Mouse (Mus musculus) olfactory bulb, adult 2 months (tissue): ENCODE results near the gene Vkorc1. TPM values are rescaled to one million over a fixed set of nuclear protein-coding genes. Genes with fewer than 3 reads are reported as not detected.
"Not testable (repeated sequence)": the region's sequence is repeated elsewhere in the genome, so short reads cannot be mapped to it uniquely, and the experiment has no call there.

Source experiments
- H3K27ac ChIP-seq: fragments of 200-500 bp; 2 replicates; pipeline ENCODE4 v1.5.1; 2012; ENCODE audit warnings: low read depth, low read length; ENCODE audit not compliant: insufficient read depth
- H3K4me1 ChIP-seq: fragments of 200-500 bp; 2 replicates; pipeline ENCODE4 v1.6.1; 2012; ENCODE audit warnings: low read length; ENCODE audit not compliant: control insufficient read depth, insufficient read depth
- H3K4me3 ChIP-seq: fragments of 200-500 bp; 2 replicates; pipeline ENCODE4 v1.5.1; 2012; ENCODE audit warnings: mild to moderate bottlenecking, low read depth, low read length, moderate library complexity; ENCODE audit not compliant: insufficient read depth
- CTCF ChIP-seq: fragments of 200-500 bp; IDR thresholded peaks from 2 replicates; pipeline ENCODE4 v1.5.1; 2012; ENCODE audit warnings: low read depth, mild to moderate bottlenecking, low read length, moderate library complexity; ENCODE audit not compliant: insufficient read depth
- POLR2A ChIP-seq: fragments of 200-500 bp; IDR thresholded peaks from 2 replicates; pipeline ENCODE4 v1.6.1; 2012; ENCODE audit warnings: mild to moderate bottlenecking, low read depth, low read length, moderate library complexity; ENCODE audit not compliant: insufficient read depth
- WGBS: fragments of 180-500 bp; shearing (Covaris S2); methylation state at CpG from one replicate; pipeline ENCODE4 v1.1.7; 2018; 5-methylcytosine and 5-hydroxymethylcytosine counted together
- polyA plus RNA-seq: library from polyadenylated mRNA; stranded (reverse); fragments of >200 nt; gene quantifications from 2 replicates; pipeline ENCODE4 v1.2.4, GENCODE M21; 2012; ENCODE audit warnings: low replicate concordance; ENCODE audit not compliant: missing spikeins, insufficient read depth, insufficient read length

Vkorc1 gene
- not detected in 2 replicates for polyA plus RNA-seq

DNA sequence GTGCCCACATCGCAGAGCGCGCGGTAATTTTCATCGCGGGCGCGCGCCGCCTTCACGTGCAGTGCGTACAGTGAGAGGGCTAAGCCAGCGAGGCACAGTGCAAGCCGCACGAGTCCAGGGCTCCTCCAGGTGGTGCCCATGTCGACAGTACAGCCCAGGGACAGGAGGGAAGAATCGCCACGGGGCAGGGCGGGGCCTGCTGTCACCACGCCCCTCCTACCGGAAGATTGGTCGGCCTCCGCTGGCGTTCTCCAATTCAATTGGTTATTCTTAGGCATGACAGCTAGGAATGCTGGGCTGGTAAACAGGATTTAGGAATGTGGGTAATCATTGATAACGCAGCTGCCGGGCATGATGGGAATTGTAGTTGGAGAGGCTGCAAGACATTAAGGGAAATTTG lies at the start of gene Vkorc1, which contains the start of gene Gm21974:
Gene Vkorc1 (minus strand): TSS at position 176 of the 400 bp plus-strand sequence.
Gene Gm21974 (minus strand): TSS at position 13 of the 400 bp plus-strand sequence.
- Histone ChIP-seq H3K4me1 (peaks cover 6% of the 10 kb centered on the region), H3K27ac (no peak within 1 kb of the TSS), H3K4me3 (peak within 1 kb of the TSS; percentile 86)
- TF ChIP-seq CTCF (no peak), POLR2A (peak; percentile 53; the same call in 1 of the 2 replicates)
- WGBS: under 1% methylated on average over 26 of the region's 26 CpGs

DNA sequence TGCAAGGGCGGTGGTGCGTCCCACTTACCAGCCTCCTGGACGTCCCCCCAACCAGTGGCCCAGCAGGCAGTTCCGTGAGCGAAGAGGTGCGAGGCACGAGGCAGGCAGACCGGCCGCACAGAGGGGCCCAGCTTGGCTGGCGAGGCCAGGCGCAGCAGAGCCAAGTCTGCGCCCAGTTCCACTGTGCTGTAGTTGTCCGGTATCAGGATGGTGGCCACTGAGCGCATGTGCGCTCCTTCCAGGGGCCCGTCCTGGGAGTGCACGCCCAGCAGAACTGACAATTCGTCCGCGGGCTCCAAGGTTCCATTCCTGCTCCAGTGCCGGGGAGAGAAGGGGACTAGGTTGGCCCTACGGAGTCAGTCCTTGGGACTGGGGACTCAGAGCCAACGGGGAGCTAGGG lies 49.2 kb upstream of the Vkorc1 start:
- WGBS: 18% methylated on average over 23 of the region's 23 CpGs
- TF ChIP-seq CTCF (no peak), POLR2A (no peak)
- Histone ChIP-seq H3K4me1 (0 out of 2 replicates have a peak, but pooled peaks cover 3% of the 10 kb centered on the region), H3K27ac (no peak overlapping the region), H3K4me3 (no peak overlapping the region)

DNA sequence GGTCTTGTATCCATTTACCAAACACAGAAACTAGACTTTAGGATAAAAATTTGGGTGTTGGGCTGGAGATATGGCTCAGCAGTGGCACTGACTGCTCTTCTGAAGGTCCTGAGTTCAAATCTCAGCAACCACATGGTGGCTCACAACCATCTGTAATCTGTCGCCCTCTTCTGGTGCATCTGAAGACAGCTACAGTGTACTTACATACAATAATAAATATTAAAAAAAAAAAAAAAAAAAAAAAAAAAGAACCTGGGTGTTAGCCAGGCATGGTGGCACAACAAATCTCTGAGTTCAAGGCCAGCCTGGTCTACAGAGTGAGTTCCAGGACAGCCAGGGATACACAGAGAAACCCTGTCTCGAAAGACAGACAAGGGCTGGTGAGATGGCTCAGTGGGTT lies 46.7 kb upstream of the Vkorc1 start:
- H3K4me3 ChIP-seq, H3K4me1 ChIP-seq, H3K27ac ChIP-seq: not testable (repeated sequence)
- 48% methylated on average over 2 of the region's 2 CpGs for whole genome bisulfite sequencing

DNA sequence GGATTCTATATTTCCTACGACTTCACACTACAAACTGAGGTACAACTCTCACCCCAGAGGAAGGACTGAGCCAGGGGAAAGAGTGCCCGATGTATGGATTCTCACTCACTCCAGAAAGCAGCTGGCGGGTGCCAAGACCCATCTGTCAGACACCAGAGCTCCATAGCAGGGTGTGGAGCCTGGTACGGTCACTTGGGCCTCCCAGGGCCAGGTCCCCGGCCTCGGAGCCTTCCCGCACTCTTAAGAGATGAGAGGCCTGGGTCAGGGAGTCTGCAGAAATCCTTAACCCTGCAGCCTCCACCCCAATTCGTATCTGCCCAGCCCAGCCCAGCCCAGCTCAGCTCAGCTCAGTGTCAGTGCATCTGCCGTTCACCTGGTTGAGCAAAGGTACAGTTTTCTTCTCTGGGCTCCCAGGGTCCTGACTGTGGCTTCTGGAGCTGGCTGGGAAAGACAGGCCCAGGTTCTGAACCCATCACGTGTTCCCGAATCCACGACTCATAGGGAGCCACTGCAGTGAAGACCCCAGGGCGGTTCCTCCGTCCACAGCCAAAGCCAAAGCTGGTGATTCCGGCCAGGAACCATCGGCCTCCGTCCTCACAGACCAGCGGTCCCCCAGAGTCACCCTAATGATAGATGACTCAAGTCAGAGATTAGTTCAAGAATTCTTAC lies 40.9 kb upstream of the Vkorc1 start:
- Histone ChIP-seq H3K4me1 (peaks cover 20% of the 10 kb centered on the region), H3K27ac (no peak overlapping the region), H3K4me3 (peak overlapping the region; percentile 73)
- no peak for TF ChIP-seq POLR2A
- TF ChIP-seq CTCF: no peak
- 62% methylated on average over 18 of the region's 18 CpGs for WGBS

DNA sequence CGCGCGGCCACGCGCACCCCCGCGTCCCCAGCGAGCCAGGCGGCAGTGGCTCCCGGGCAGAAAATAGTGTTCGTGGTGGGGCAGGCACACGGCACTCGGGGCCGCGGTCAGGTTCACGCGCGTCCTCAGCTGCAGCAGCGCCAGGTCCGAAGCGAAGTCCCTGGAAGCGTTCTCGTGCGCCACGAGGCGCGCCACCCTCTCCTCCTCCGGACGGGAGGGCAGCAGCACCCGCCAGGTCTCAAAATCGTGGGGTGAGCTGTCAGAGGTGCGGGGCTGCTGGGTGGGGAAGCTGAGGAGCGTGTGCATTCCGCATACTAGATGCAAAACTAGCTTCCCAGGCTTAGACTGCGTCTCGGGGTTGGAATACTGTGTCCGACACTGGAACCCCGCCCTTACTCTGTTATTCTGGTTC lies 40.3 kb upstream of the Vkorc1 start:
- TF ChIP-seq POLR2A: no peak; the same call in 1 of the 2 replicates
- no peak; the same call in 1 of the 2 replicates for TF ChIP-seq CTCF
- Histone ChIP-seq H3K27ac (peak overlapping the region; percentile 7; the same call in 1 of the 2 replicates), H3K4me1 (peaks cover 22% of the 10 kb centered on the region), H3K4me3 (peak overlapping the region; percentile 73)
- under 1% methylated on average over 38 of the region's 38 CpGs for WGBS

DNA sequence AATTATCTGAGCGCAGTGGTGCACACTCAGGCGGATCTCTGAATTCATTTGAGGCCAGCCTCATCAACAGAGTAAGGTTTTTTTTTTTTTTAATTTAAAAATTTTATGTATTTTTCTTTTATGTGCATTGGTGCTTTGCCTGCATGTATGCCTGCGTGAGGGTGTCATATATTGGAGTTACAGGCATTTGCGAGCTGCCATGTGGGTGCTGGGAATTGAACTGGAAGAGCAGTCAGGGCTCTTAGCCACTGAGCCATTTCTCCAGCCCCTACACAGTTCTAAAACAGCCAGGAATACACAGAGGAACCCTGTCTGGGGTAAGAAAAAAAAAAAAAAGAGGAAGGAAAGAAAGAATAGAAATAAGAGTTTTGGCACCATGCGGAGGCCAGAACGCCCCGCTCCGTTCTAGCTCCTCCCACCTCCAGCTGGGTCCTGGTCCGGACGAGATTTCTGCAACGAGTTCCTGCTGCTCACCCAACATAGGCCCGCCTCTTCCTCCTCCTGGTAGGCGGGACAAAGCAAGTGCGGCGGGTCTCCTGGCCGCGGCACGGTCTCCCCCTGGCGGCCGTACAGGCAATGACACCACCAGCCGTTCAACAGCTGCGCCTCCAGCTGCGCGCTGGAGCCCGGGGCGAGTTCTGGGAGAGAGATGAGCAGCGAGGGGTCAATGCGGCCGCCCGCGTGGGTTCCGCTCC lies 39.8 kb upstream of the Vkorc1 start:
- H3K27ac ChIP-seq: peak overlapping the region; percentile 7; the same call in 1 of the 2 replicates
- TF ChIP-seq CTCF (peak; percentile 95), POLR2A (peak; percentile 70)
- WGBS: 5% methylated on average over 32 of the region's 32 CpGs
- H3K4me1 ChIP-seq: peaks cover 22% of the 10 kb centered on the region
- H3K4me3 ChIP-seq: peak overlapping the region; percentile 73

DNA sequence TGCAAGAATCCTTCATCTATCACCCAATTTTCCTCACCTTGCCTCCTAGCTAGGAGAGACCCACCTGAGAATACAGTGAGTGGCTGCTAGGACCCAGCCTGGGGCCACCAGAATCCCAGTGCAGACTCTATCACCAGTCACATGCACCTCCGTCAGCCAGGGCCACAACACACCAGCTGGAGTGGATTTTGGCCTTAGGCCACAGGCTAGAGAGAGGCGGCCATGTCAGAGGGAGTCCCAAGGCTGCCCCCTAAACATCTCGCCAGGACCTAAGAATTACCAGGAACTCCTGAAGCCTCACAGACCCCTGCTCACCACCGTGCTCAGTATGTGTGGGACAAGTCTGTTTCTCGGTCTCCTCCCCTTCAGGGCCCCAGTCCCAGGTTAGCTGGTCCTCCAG lies 38.7 kb upstream of the Vkorc1 start:
- H3K4me1 ChIP-seq: peaks cover 22% of the 10 kb centered on the region
- 85% methylated on average over 5 of the region's 5 CpGs for WGBS
- H3K27ac ChIP-seq: no peak overlapping the region
- TF ChIP-seq POLR2A (no peak), CTCF (no peak)
- H3K4me3 ChIP-seq: no peak overlapping the region

DNA sequence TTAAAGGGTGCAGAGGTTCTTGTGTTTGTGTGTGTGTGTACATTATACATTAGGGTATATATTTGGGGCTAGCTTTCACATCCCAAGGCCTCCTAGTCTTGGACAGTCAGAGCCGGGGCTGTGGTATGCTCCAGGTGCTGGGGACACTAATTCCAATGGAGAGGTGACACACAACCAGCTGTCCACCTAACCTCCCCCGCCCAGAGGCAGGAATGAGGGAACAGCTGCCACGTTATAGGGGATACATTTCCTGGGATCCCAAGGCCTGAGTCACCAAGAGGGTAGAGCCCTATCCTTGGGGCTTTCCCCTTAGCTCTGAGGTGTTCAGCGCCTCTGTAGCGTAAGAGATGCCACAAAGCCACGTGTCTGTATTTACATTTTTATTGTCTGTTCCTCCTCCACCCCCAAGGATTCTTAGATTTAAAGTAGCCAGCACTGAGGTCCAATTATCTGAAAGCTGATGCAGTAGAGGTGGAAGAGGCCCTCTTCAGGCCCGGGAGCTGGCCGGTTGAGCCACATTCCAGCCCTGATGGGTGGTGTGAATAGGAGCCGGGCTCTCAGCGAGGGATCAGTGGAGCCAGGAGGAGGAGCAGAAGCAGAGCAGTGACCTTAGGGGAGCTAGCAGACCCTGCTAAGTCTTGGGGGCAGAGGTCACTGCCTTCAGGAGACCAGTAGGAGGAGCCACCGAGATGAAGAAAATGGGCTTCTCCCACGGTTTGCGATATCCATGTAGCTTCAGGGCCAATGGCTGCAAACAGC lies 37.0 kb upstream of the Vkorc1 start:
- H3K4me1 ChIP-seq: peaks cover 22% of the 10 kb centered on the region
- H3K4me3 ChIP-seq: no peak overlapping the region
- no peak for TF ChIP-seq POLR2A
- TF ChIP-seq CTCF: no peak
- WGBS: 45% methylated on average over 13 of the region's 13 CpGs
- no peak overlapping the region for H3K27ac ChIP-seq
